Mouse (Mus musculus): ENCODE results near the gene Zfp385c.

The Zfp385c gene

GRCm38 (mm10) chr11:100692164-100692616, at the start of gene Zfp385c:
Zfp385c (minus strand) TSS chr11:100692455.
- no peak for DNase-seq (ENCODE audit: low spot score in 2 of 2)

- no peak for DNase-seq (ENCODE audit: low spot score in 2 of 2)
Observed at GRCm38 (mm10) chr11:100741348-100741747, 49.1 kb upstream of the Zfp385c start.

GRCm38 (mm10) chr11:100738749-100739148, 46.5 kb upstream of the Zfp385c start:
- DNase-seq (ENCODE audit: low spot score in 2 of 2), result no peak

GRCm38 (mm10) chr11:100738066-100738604, 45.9 kb upstream of the Zfp385c start, which contains the start of gene Rab5c:
Rab5c (minus strand) TSS chr11:100738215.
- DNase-seq (ENCODE audit: low spot score in 2 of 2), result peak; percentile 99

GRCm38 (mm10) chr11:100737105-100737733, 45.0 kb upstream of the Zfp385c start:
- DNase-seq (ENCODE audit: low spot score in 2 of 2), result no peak

- DNase-seq (ENCODE audit: low spot score in 2 of 2), result no peak
Observed at GRCm38 (mm10) chr11:100736746-100737080, 44.5 kb upstream of the Zfp385c start.

GRCm38 (mm10) chr11:100735954-100736745, 43.9 kb upstream of the Zfp385c start:
- no peak for DNase-seq (ENCODE audit: low spot score in 2 of 2)

GRCm38 (mm10) chr11:100735134-100735865, 43.0 kb upstream of the Zfp385c start:
- DNase-seq (ENCODE audit: low spot score in 2 of 2), result no peak

- DNase-seq (ENCODE audit: low spot score in 2 of 2), result no peak
Observed at GRCm38 (mm10) chr11:100730477-100731205, 38.4 kb upstream of the Zfp385c start.

GRCm38 (mm10) chr11:100729976-100730375, 37.7 kb upstream of the Zfp385c start:
- DNase-seq (ENCODE audit: low spot score in 2 of 2), result no peak

- no peak for DNase-seq (ENCODE audit: low spot score in 2 of 2)
Observed at GRCm38 (mm10) chr11:100728601-100729000, 36.3 kb upstream of the Zfp385c start.

- no peak for DNase-seq (ENCODE audit: low spot score in 2 of 2)
Observed at GRCm38 (mm10) chr11:100727201-100727600, 34.9 kb upstream of the Zfp385c start.

GRCm38 (mm10) chr11:100724919-100725512, 32.8 kb upstream of the Zfp385c start:
- DNase-seq (ENCODE audit: low spot score in 2 of 2), result no peak

GRCm38 (mm10) chr11:100722493-100723028, 30.3 kb upstream of the Zfp385c start:
- no peak for DNase-seq (ENCODE audit: low spot score in 2 of 2)

- no peak for DNase-seq (ENCODE audit: low spot score in 2 of 2)
Observed at GRCm38 (mm10) chr11:100721776-100722492, 29.7 kb upstream of the Zfp385c start.

- no peak for DNase-seq (ENCODE audit: low spot score in 2 of 2)
Observed at GRCm38 (mm10) chr11:100721254-100721653, 29.0 kb upstream of the Zfp385c start.

GRCm38 (mm10) chr11:100720345-100720744, 28.1 kb upstream of the Zfp385c start:
- no peak for DNase-seq (ENCODE audit: low spot score in 2 of 2)

GRCm38 (mm10) chr11:100719893-100720292, 27.6 kb upstream of the Zfp385c start:
- no peak for DNase-seq (ENCODE audit: low spot score in 2 of 2)

GRCm38 (mm10) chr11:100719312-100719711, 27.1 kb upstream of the Zfp385c start:
- DNase-seq (ENCODE audit: low spot score in 2 of 2), result no peak

GRCm38 (mm10) chr11:100718866-100719265, 26.6 kb upstream of the Zfp385c start:
- no peak for DNase-seq (ENCODE audit: low spot score in 2 of 2)
